18 mouse cellular contexts compared by ENCODE assay signal in genomic region chr1:182482991-182483909, GRCm38 (mm10). TPM values are rescaled to one million over a fixed set of nuclear protein-coding genes. Genes with fewer than 3 reads are reported as not detected.
DNase-seq lines count a peak whose midpoint lies in the region; TF ChIP-seq lines count a peak whose summit lies in the region.
"Had no signal": no experiment of that assay in that cellular context is flagged by ENCODE, and none has a peak within 500 bp of the region (broad histone marks: within the 10 kb centered on the region; RNA-seq: fewer than 3 reads in every experiment).

No protein-coding gene starts in this region.

- H3K4me1 ChIP-seq in heart, adult 2 months (ENCODE audit: control insufficient read depth, insufficient read depth, low read length): no peaks in the 10 kb centered on the region; the same call in 1 of the 2 replicates
- H3K4me1 ChIP-seq in heart, embryonic 10.5 days: 0 out of 2 replicates have a peak, but pooled peaks cover 4% of the 10 kb centered on the region
- peaks cover 41% of the 10 kb centered on the region for H3K4me1 ChIP-seq in E14TG2a.4 (replicated peaks; ENCODE audit: low read depth, low read length)
- H3K4me1 ChIP-seq: embryonic facial prominence, embryonic 13.5 days; midbrain, embryonic 15.5 days; neural tube, embryonic 15.5 days had no signal

- peak overlapping the region; percentile 7; the same call in 1 of the 2 replicates for H3K27ac ChIP-seq in heart, adult 2 months
- H3K27ac ChIP-seq in heart, embryonic 10.5 days: no peak overlapping the region
- peak overlapping the region; percentile 83 for H3K27ac ChIP-seq in layer of hippocampus, adult 2 months
- H3K27ac ChIP-seq: embryonic facial prominence, embryonic 13.5 days; heart, embryonic 13.5 days; hindbrain, embryonic 14.5 days; intestine, embryonic 15.5 days; midbrain, embryonic 15.5 days; neural tube, embryonic 15.5 days had no signal

- intact Hi-C loops in heart, adult 2 months (cut with DNase I): no loop called here

- 87% methylated on average over 14 of the region's 14 CpGs for WGBS in heart, adult 2 months
- WGBS in heart, embryonic 10.5 days: 85% methylated on average over 14 of the region's 14 CpGs

- TF ChIP-seq POLR2A in heart, adult 2 months (IDR thresholded peaks at IDR 0.05; ENCODE audit: insufficient read depth, low read depth, low read length): no peak

- no peak overlapping the region for H3K4me3 ChIP-seq in heart, adult 2 months
- H3K4me3 ChIP-seq in heart, embryonic 10.5 days: no peak overlapping the region
- no peak overlapping the region for H3K4me3 ChIP-seq in layer of hippocampus, adult 2 months
- H3K4me3 ChIP-seq in E14TG2a.4 (replicated peaks; ENCODE audit: low read length): peak overlapping the region; percentile 46
- H3K4me3 ChIP-seq: embryonic facial prominence, embryonic 13.5 days; heart, embryonic 13.5 days; intestine, embryonic 15.5 days; midbrain, embryonic 15.5 days; neural tube, embryonic 15.5 days had no signal

- TF ChIP-seq EP300 in heart, adult 2 months (IDR thresholded peaks at IDR 0.05; ENCODE audit: insufficient read depth, low read depth, low read length): no peak

- TF ChIP-seq CTCF in heart, adult 2 months (IDR thresholded peaks at IDR 0.05): no peak
- TF ChIP-seq CTCF in layer of hippocampus, adult 2 months (conservative IDR thresholded peaks at IDR 0.05): no peak
- no peak for TF ChIP-seq CTCF in E14TG2a.4 (conservative IDR thresholded peaks at IDR 0.05; ENCODE audit: low read length)

- H3K9ac ChIP-seq in heart, adult 2 months (ENCODE audit: low read depth, low read length): no peak overlapping the region
- H3K9ac ChIP-seq: embryonic facial prominence, embryonic 13.5 days; heart, embryonic 13.5 days; hindbrain, embryonic 14.5 days; intestine, embryonic 15.5 days; midbrain, embryonic 15.5 days; neural tube, embryonic 15.5 days had no signal

- H3K27me3 ChIP-seq in heart, adult 2 months (ENCODE audit: control insufficient read depth, insufficient read depth, low read length): no peaks in the 10 kb centered on the region
- no peaks in the 10 kb centered on the region for H3K27me3 ChIP-seq in heart, embryonic 10.5 days (ENCODE audit: insufficient read depth, poor library complexity, severe bottlenecking)
- H3K27me3 ChIP-seq in E14TG2a.4 (ENCODE audit: insufficient read depth, low read length): peaks cover 27% of the 10 kb centered on the region
- H3K27me3 ChIP-seq: CH12.LX; embryonic facial prominence, embryonic 13.5 days; heart, embryonic 13.5 days; intestine, embryonic 15.5 days; midbrain, embryonic 15.5 days; neural tube, embryonic 15.5 days had no signal

- no peaks in the 10 kb centered on the region for H3K9me3 ChIP-seq in heart, embryonic 10.5 days
- no peaks in the 10 kb centered on the region for H3K9me3 ChIP-seq in E14TG2a.4 (ENCODE audit: low read length)
- H3K9me3 ChIP-seq: embryonic facial prominence, embryonic 13.5 days; heart, embryonic 13.5 days; intestine, embryonic 15.5 days; midbrain, embryonic 15.5 days; neural tube, embryonic 15.5 days had no signal

- DNase-seq in heart, adult 2 months: no peak
- DNase-seq in heart, embryonic 10.5 days (ENCODE audit: low spot score): no peak
- peak in 1 of 2 experiments; percentile 49 for DNase-seq in layer of hippocampus, adult 2 months (ENCODE audit: low spot score in 2 of 2)
- no peak for DNase-seq in layer of hippocampus, adult 11-12 months (ENCODE audit: low spot score)
- peak; percentile 54 for DNase-seq in ZHBTc4 (ENCODE audit: low read depth, low spot score)
- no peak for DNase-seq in spleen, adult 18-20 months
- DNase-seq: adrenal gland, adult 8-10 months; lung, adult 18-20 months; lung, postnatal 14 days; thymus, postnatal 36 days had no signal

- H3K79me2 ChIP-seq in heart, adult 2 months (replicated peaks; ENCODE audit: control insufficient read depth, insufficient read depth, low read length): no peaks in the 10 kb centered on the region

- no peaks in the 10 kb centered on the region for H3K36me3 ChIP-seq in heart, adult 2 months (ENCODE audit: control insufficient read depth, insufficient read depth, low read length)
- H3K36me3 ChIP-seq in heart, embryonic 10.5 days: peaks cover 86% of the 10 kb centered on the region
- no peaks in the 10 kb centered on the region for H3K36me3 ChIP-seq in E14TG2a.4 (ENCODE audit: insufficient read depth, low read length)

RNA-seq across cellular contexts. Expression of gene Capn2, which starts 34.2 kb away (rescaled TPM):
- total RNA-seq in heart, adult 2 months (2021): 10 to 100 TPM; 63.9 to 65.3 TPM
- 28.0 and 46.2 TPM in 2 replicates for polyA plus RNA-seq in heart, adult 2 months (2012; rRNA removed)
- 96.0 and 107 TPM in 2 replicates for polyA plus RNA-seq in heart, embryonic 10.5 days (2016; fragmentation: Nextera tagmentation; extraction: Ambion mirVana)
- 10 to 100 TPM; 56.4 to 61.1 TPM for total RNA-seq in layer of hippocampus, adult 2 months (2021)
